ENCODE assay signal across 8 mouse cellular contexts in the genomic region with DNA sequence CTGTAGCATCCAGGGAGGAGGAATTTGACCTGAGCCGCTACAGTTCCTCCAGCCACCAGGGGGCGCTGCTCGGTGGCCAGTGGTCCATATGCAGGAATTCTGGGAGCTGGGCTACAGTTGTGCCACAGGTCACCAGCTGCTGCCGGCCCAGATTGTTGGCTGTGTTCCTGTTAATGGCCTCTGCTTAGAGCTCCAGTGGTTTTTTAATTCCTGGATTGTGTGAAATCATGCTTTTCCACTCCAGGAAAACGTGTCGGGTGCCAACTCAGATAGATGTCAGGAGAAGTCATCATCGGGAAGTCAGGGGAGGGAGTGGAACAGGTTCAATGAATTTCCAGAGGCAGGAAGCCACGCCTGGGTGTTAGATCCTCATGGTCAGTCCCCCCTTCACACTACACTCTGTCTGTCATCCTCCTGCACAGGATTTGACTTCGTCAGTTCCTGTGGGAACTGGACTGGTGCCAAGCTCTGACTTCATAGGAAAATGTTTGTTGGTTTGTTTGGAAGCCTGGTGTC. TPM values are rescaled to one million over a fixed set of nuclear protein-coding genes. Genes with fewer than 3 reads are reported as not detected.
DNase-seq lines count a peak whose midpoint lies in the region; ATAC-seq and TF ChIP-seq lines count a peak whose summit lies in the region.

No protein-coding gene starts in this region.

- peak overlapping the region; percentile 14 for H3K4me2 ChIP-seq in intestine, embryonic 14.5 days (ENCODE audit: low read length)
- peak overlapping the region; percentile 40 for H3K4me2 ChIP-seq in stomach, embryonic 16.5 days (ENCODE audit: low read depth, low read length)

- TF ChIP-seq POLR2A in thymus, adult 2 months (IDR thresholded peaks at IDR 0.05; ENCODE audit: control insufficient read depth, extremely low read depth, insufficient read depth, low read length, poor library complexity): no peak

- no peaks in the 10 kb centered on the region for H3K4me1 ChIP-seq in thymus, adult 2 months (replicated peaks; ENCODE audit: control insufficient read depth, insufficient read depth, low read length)
- H3K4me1 ChIP-seq in intestine, embryonic 14.5 days (replicated peaks; ENCODE audit: control insufficient read depth, insufficient read depth, low read length): no peaks in the 10 kb centered on the region
- 0 out of 2 replicates have a peak, but pooled peaks cover 3% of the 10 kb centered on the region for H3K4me1 ChIP-seq in stomach, embryonic 16.5 days (ENCODE audit: control insufficient read depth, insufficient read depth, low read length)

- no peaks in the 10 kb centered on the region for H3K27me3 ChIP-seq in thymus, adult 2 months (ENCODE audit: control insufficient read depth, insufficient read depth, low read length)
- H3K27me3 ChIP-seq in intestine, embryonic 14.5 days (replicated peaks; ENCODE audit: control insufficient read depth, insufficient read depth, low read length): no peaks in the 10 kb centered on the region
- H3K27me3 ChIP-seq in stomach, embryonic 16.5 days (ENCODE audit: control insufficient read depth, insufficient read depth, low read length): no peaks in the 10 kb centered on the region

- H3K9ac ChIP-seq in intestine, embryonic 14.5 days (ENCODE audit: low read length): no peak overlapping the region
- H3K9ac ChIP-seq in stomach, embryonic 16.5 days (ENCODE audit: low read length): no peak overlapping the region

- H3K4me3 ChIP-seq in thymus, adult 2 months (ENCODE audit: control insufficient read depth, insufficient read depth, low read length): no peak overlapping the region
- no peak overlapping the region for H3K4me3 ChIP-seq in intestine, embryonic 14.5 days (ENCODE audit: low read depth, low read length)
- H3K4me3 ChIP-seq in stomach, embryonic 16.5 days (replicated peaks; ENCODE audit: low read length): no peak overlapping the region

- no peak overlapping the region for H3K27ac ChIP-seq in thymus, adult 2 months (ENCODE audit: control insufficient read depth, insufficient read depth, low read length)
- H3K27ac ChIP-seq in intestine, embryonic 14.5 days (ENCODE audit: low read depth): no peak overlapping the region
- no peak overlapping the region for H3K27ac ChIP-seq in stomach, embryonic 16.5 days (ENCODE audit: low read length)

- H3K36me3 ChIP-seq in thymus, adult 2 months (ENCODE audit: control insufficient read depth, insufficient read depth, low read length): no peaks in the 10 kb centered on the region
- no peaks in the 10 kb centered on the region for H3K36me3 ChIP-seq in intestine, embryonic 14.5 days (ENCODE audit: control insufficient read depth, insufficient read depth, low read length)
- no peaks in the 10 kb centered on the region for H3K36me3 ChIP-seq in stomach, embryonic 16.5 days (ENCODE audit: control insufficient read depth, insufficient read depth, low read length)

- DNase-seq in thymus, adult 2 months: peak; percentile 40
- DNase-seq in thymus, adult 18-20 months: no peak
- peak; percentile 67 for DNase-seq in cerebellum, adult 9-10 months
- DNase-seq in gastrocnemius, postnatal 25 days: peak; percentile 60
- DNase-seq in intestine, embryonic 14.5 days (ENCODE audit: low spot score): peak; percentile 84
- peak; percentile 68 for DNase-seq in liver
- peak; percentile 57 for DNase-seq in naive thymus-derived CD4-positive, alpha-beta T cell, adult 2 months (ENCODE audit: low read depth)

- TF ChIP-seq CTCF in thymus, adult 2 months (IDR thresholded peaks at IDR 0.05; ENCODE audit: borderline replicate concordance, control insufficient read depth, extremely low read depth, insufficient read depth, low read length, poor library complexity): peak; percentile 92

- peaks cover 4% of the 10 kb centered on the region; the same call in 1 of the 2 replicates for H3K9me3 ChIP-seq in intestine, embryonic 14.5 days (ENCODE audit: control insufficient read depth, low read length)
- H3K9me3 ChIP-seq in stomach, embryonic 16.5 days (replicated peaks; ENCODE audit: control insufficient read depth, low read length): 0 out of 2 replicates have a peak, but pooled peaks cover 3% of the 10 kb centered on the region

- WGBS in thymus, adult 2 months: 22% methylated on average over 9 of the region's 9 CpGs
- 33% methylated on average over 9 of the region's 9 CpGs for WGBS in intestine, embryonic 14.5 days
- WGBS in stomach, embryonic 16.5 days: 22% methylated on average over 9 of the region's 9 CpGs

- ATAC-seq in intestine, embryonic 14.5 days (replicated peaks; ENCODE audit: low FRiP score, low TSS enrichment, low read depth): no peak
- peak; percentile 47; the same call in 1 of the 2 replicates for ATAC-seq in stomach, embryonic 16.5 days (ENCODE audit: insufficient read depth, low FRiP score)

RNA-seq across cellular contexts. Expression of a gene that starts 13.0 kb away (rescaled TPM):
- 25.2 and 26.8 TPM in 2 replicates for polyA plus RNA-seq in thymus, adult 2 months (2012; rRNA removed)
- total RNA-seq in gastrocnemius, postnatal 25 days (2021): 1 to 10 TPM; 6.8 to 7.2 TPM
- polyA plus RNA-seq in intestine, embryonic 14.5 days (2014; fragmentation: Nextera tagmentation; extraction: Ambion mirVana): 10.1 and 11.4 TPM in 2 replicates
- polyA plus RNA-seq in stomach, embryonic 16.5 days (2015; fragmentation: Nextera tagmentation; extraction: Ambion mirVana): 10.0 and 11.0 TPM in 2 replicates

RNA-seq across cellular contexts. Expression of a gene that starts 39.1 kb away (rescaled TPM):
- 0.05 TPM in 1 of 2 replicates, not detected in the other for polyA plus RNA-seq in thymus, adult 2 months (2012; rRNA removed)
- total RNA-seq in gastrocnemius, postnatal 25 days (2021): not detected
- 3.1 and 3.7 TPM in 2 replicates for polyA plus RNA-seq in intestine, embryonic 14.5 days (2014; fragmentation: Nextera tagmentation; extraction: Ambion mirVana)
- polyA plus RNA-seq in stomach, embryonic 16.5 days (2015; fragmentation: Nextera tagmentation; extraction: Ambion mirVana): 1.8 and 2.0 TPM in 2 replicates

RNA-seq across cellular contexts. Expression of a gene that starts 48.8 kb away (rescaled TPM):
- 0.11 and 0.36 TPM in 2 replicates for polyA plus RNA-seq in thymus, adult 2 months (2012; rRNA removed)
- not detected for total RNA-seq in gastrocnemius, postnatal 25 days (2021)
- 5.1 and 5.7 TPM in 2 replicates for polyA plus RNA-seq in intestine, embryonic 14.5 days (2014; fragmentation: Nextera tagmentation; extraction: Ambion mirVana)
- polyA plus RNA-seq in stomach, embryonic 16.5 days (2015; fragmentation: Nextera tagmentation; extraction: Ambion mirVana): 2.4 and 3.1 TPM in 2 replicates

RNA-seq across cellular contexts. Expression of a gene that starts 58.6 kb away (rescaled TPM):
- polyA plus RNA-seq in thymus, adult 2 months (2012; rRNA removed): 10.7 and 11.6 TPM in 2 replicates
- total RNA-seq in gastrocnemius, postnatal 25 days (2021): 1 to 10 TPM; 6.5 to 6.7 TPM
- polyA plus RNA-seq in intestine, embryonic 14.5 days (2014; fragmentation: Nextera tagmentation; extraction: Ambion mirVana): 19.4 and 19.6 TPM in 2 replicates
- polyA plus RNA-seq in stomach, embryonic 16.5 days (2015; fragmentation: Nextera tagmentation; extraction: Ambion mirVana): 8.7 and 11.9 TPM in 2 replicates

Comparison
In these comparisons a context has a peak if more than half of its experiments do, and no peak if none do; other contexts are left out.
1. DNase-seq: peak in thymus, adult 2 months (single experiment), cerebellum, adult 9-10 months (single experiment), gastrocnemius, postnatal 25 days (single experiment), intestine, embryonic 14.5 days (single experiment), liver (single experiment) and naive thymus-derived CD4-positive, alpha-beta T cell, adult 2 months (single experiment); none in thymus, adult 18-20 months (0 of 2).